Mouse (Mus musculus): ENCODE data around the gene Rhobtb1. TPM values are rescaled to one million over a fixed set of nuclear protein-coding genes. Genes with fewer than 3 reads are reported as not detected.

Rhobtb1 gene
- polyA plus RNA-seq, 1 experiment from 2014 or later = 20.8 TPM

- WGBS = 69% methylated on average over 5 of the region's 5 CpGs
- Histone ChIP-seq H3K4me2 (replicated peaks) (no peak overlapping the region), H3K4me3 (replicated peaks) (no peak overlapping the region), H3K9ac (no peak overlapping the region), H3K4me1 (replicated peaks) (no peaks in the 10 kb centered on the region), H3K9me3 (no peaks in the 10 kb centered on the region), H3K27ac (no peak overlapping the region), H3K27me3 (replicated peaks) (no peaks in the 10 kb centered on the region), H3K36me3 (peaks cover 30% of the 10 kb centered on the region)
- ATAC-seq = no peak
Measured at GRCm38 (mm10) chr10:69274275-69274674, 123.0 kb downstream of the Rhobtb1 start.

- no peak for ATAC-seq
- H3K27ac ChIP-seq = no peak overlapping the region
- no peak overlapping the region for H3K4me2 ChIP-seq (replicated peaks)
- H3K4me3 ChIP-seq (replicated peaks) = no peak overlapping the region
- no peak overlapping the region for H3K9ac ChIP-seq
- H3K27me3 ChIP-seq (replicated peaks) = no peaks in the 10 kb centered on the region
- no peaks in the 10 kb centered on the region for H3K4me1 ChIP-seq (replicated peaks)
- no peaks in the 10 kb centered on the region for H3K9me3 ChIP-seq
- H3K36me3 ChIP-seq = peaks cover 30% of the 10 kb centered on the region
Measured at GRCm38 (mm10) chr10:69274705-69275104, 123.5 kb downstream of the Rhobtb1 start.

GRCm38 (mm10) chr10:69275811-69276775, 124.9 kb downstream of the Rhobtb1 start:
- peaks cover 20% of the 10 kb centered on the region for H3K36me3 ChIP-seq
- no peaks in the 10 kb centered on the region for H3K27me3 ChIP-seq (replicated peaks)
- H3K9ac ChIP-seq = no peak overlapping the region
- no peaks in the 10 kb centered on the region for H3K9me3 ChIP-seq
- no peak overlapping the region for H3K4me3 ChIP-seq (replicated peaks)
- H3K4me1 ChIP-seq (replicated peaks) = no peaks in the 10 kb centered on the region
- no peak overlapping the region for H3K4me2 ChIP-seq (replicated peaks)
- no peak overlapping the region for H3K27ac ChIP-seq
- WGBS = 86% methylated on average over 12 of the region's 12 CpGs
- ATAC-seq = no peak

- H3K27ac ChIP-seq = no peak overlapping the region
- no peak overlapping the region for H3K9ac ChIP-seq
- peaks cover 20% of the 10 kb centered on the region for H3K36me3 ChIP-seq
- no peaks in the 10 kb centered on the region for H3K4me1 ChIP-seq (replicated peaks)
- ATAC-seq = no peak
- H3K4me2 ChIP-seq (replicated peaks) = no peak overlapping the region
- no peaks in the 10 kb centered on the region for H3K9me3 ChIP-seq
- H3K27me3 ChIP-seq (replicated peaks) = no peaks in the 10 kb centered on the region
- H3K4me3 ChIP-seq (replicated peaks) = no peak overlapping the region
- 86% methylated on average over 9 of the region's 9 CpGs for WGBS
Measured at GRCm38 (mm10) chr10:69276920-69277435, 125.7 kb downstream of the Rhobtb1 start.

GRCm38 (mm10) chr10:69278764-69279606, 127.8 kb downstream of the Rhobtb1 start:
- H3K9ac ChIP-seq = no peak overlapping the region
- H3K4me2 ChIP-seq (replicated peaks) = no peak overlapping the region
- no peaks in the 10 kb centered on the region for H3K9me3 ChIP-seq
- H3K27me3 ChIP-seq (replicated peaks) = no peaks in the 10 kb centered on the region
- 44% methylated on average over 18 of the region's 18 CpGs for WGBS
- H3K4me1 ChIP-seq (replicated peaks) = no peaks in the 10 kb centered on the region
- H3K27ac ChIP-seq = no peak overlapping the region
- H3K36me3 ChIP-seq = peaks cover 12% of the 10 kb centered on the region; the same call in 1 of the 2 replicates
- ATAC-seq = no peak
- no peak overlapping the region for H3K4me3 ChIP-seq (replicated peaks)

- no peak overlapping the region for H3K27ac ChIP-seq
- no peak overlapping the region for H3K4me3 ChIP-seq (replicated peaks)
- no peaks in the 10 kb centered on the region for H3K9me3 ChIP-seq
- H3K27me3 ChIP-seq (replicated peaks) = no peaks in the 10 kb centered on the region
- WGBS = 88% methylated on average over 7 of the region's 7 CpGs
- no peaks in the 10 kb centered on the region for H3K4me1 ChIP-seq (replicated peaks)
- no peak overlapping the region for H3K9ac ChIP-seq
- H3K4me2 ChIP-seq (replicated peaks) = no peak overlapping the region
- no peak for ATAC-seq
- peaks cover 8% of the 10 kb centered on the region; the same call in 1 of the 2 replicates for H3K36me3 ChIP-seq
Measured at GRCm38 (mm10) chr10:69279607-69279978, 128.4 kb downstream of the Rhobtb1 start.

GRCm38 (mm10) chr10:69286939-69287338, 135.7 kb downstream of the Rhobtb1 start:
- no peaks in the 10 kb centered on the region for H3K4me1 ChIP-seq (replicated peaks)
- H3K4me2 ChIP-seq (replicated peaks) = no peak overlapping the region
- no peaks in the 10 kb centered on the region for H3K9me3 ChIP-seq
- no peak for ATAC-seq
- H3K27me3 ChIP-seq (replicated peaks) = no peaks in the 10 kb centered on the region
- no peak overlapping the region for H3K9ac ChIP-seq
- 93% methylated on average over 3 of the region's 3 CpGs for WGBS
- 0 out of 2 replicates have a peak, but pooled peaks cover 5% of the 10 kb centered on the region for H3K36me3 ChIP-seq
- H3K4me3 ChIP-seq (replicated peaks) = no peak overlapping the region
- H3K27ac ChIP-seq = no peak overlapping the region

GRCm38 (mm10) chr10:69288086-69288485, 136.9 kb downstream of the Rhobtb1 start:
- no peak overlapping the region for H3K4me2 ChIP-seq (replicated peaks)
- WGBS = 78% methylated on average over 4 of the region's 4 CpGs
- no peak for ATAC-seq
- H3K27me3 ChIP-seq (replicated peaks) = no peaks in the 10 kb centered on the region
- H3K9me3 ChIP-seq = no peaks in the 10 kb centered on the region
- H3K4me3 ChIP-seq (replicated peaks) = no peak overlapping the region
- H3K9ac ChIP-seq = no peak overlapping the region
- H3K27ac ChIP-seq = no peak overlapping the region
- 0 out of 2 replicates have a peak, but pooled peaks cover 5% of the 10 kb centered on the region for H3K36me3 ChIP-seq
- H3K4me1 ChIP-seq (replicated peaks) = no peaks in the 10 kb centered on the region

- Histone ChIP-seq H3K27me3 (replicated peaks) (no peaks in the 10 kb centered on the region), H3K4me1 (replicated peaks) (no peaks in the 10 kb centered on the region), H3K36me3 (0 out of 2 replicates have a peak, but pooled peaks cover 5% of the 10 kb centered on the region), H3K4me2 (replicated peaks) (no peak overlapping the region), H3K27ac (no peak overlapping the region), H3K4me3 (replicated peaks) (no peak overlapping the region), H3K9ac (no peak overlapping the region), H3K9me3 (no peaks in the 10 kb centered on the region)
- no peak for ATAC-seq
- 92% methylated on average over 6 of the region's 6 CpGs for WGBS
Measured at GRCm38 (mm10) chr10:69288720-69289119, 137.5 kb downstream of the Rhobtb1 start.

- no peak for ATAC-seq
- Histone ChIP-seq H3K4me1 (replicated peaks) (no peaks in the 10 kb centered on the region), H3K27me3 (replicated peaks) (no peaks in the 10 kb centered on the region), H3K4me3 (replicated peaks) (no peak overlapping the region), H3K27ac (no peak overlapping the region), H3K4me2 (replicated peaks) (no peak overlapping the region), H3K36me3 (no peaks in the 10 kb centered on the region), H3K9me3 (no peaks in the 10 kb centered on the region), H3K9ac (no peak overlapping the region)
- 94% methylated on average over 8 of the region's 8 CpGs for WGBS
Measured at GRCm38 (mm10) chr10:69290736-69291135, 139.5 kb downstream of the Rhobtb1 start.

- WGBS = 80% methylated on average over 9 of the region's 9 CpGs
- no peaks in the 10 kb centered on the region for H3K4me1 ChIP-seq (replicated peaks)
- ATAC-seq = no peak
- H3K27ac ChIP-seq = no peak overlapping the region
- H3K4me2 ChIP-seq (replicated peaks) = no peak overlapping the region
- no peaks in the 10 kb centered on the region for H3K36me3 ChIP-seq
- no peaks in the 10 kb centered on the region for H3K27me3 ChIP-seq (replicated peaks)
- H3K9ac ChIP-seq = no peak overlapping the region
- H3K4me3 ChIP-seq (replicated peaks) = no peak overlapping the region
- no peaks in the 10 kb centered on the region for H3K9me3 ChIP-seq
Measured at GRCm38 (mm10) chr10:69295919-69296318, 144.7 kb downstream of the Rhobtb1 start.

GRCm38 (mm10) chr10:69299985-69300384, 148.8 kb downstream of the Rhobtb1 start:
- no peaks in the 10 kb centered on the region for H3K27me3 ChIP-seq (replicated peaks)
- no peaks in the 10 kb centered on the region for H3K9me3 ChIP-seq
- H3K4me3 ChIP-seq (replicated peaks) = no peak overlapping the region
- no peaks in the 10 kb centered on the region for H3K36me3 ChIP-seq
- no peak overlapping the region for H3K4me2 ChIP-seq (replicated peaks)
- no peak overlapping the region for H3K9ac ChIP-seq
- no peaks in the 10 kb centered on the region for H3K4me1 ChIP-seq (replicated peaks)
- H3K27ac ChIP-seq = no peak overlapping the region
- WGBS = 77% methylated on average over 7 of the region's 7 CpGs
- no peak for ATAC-seq
